Mouse (Mus musculus): ENCODE data around the gene Dupd1. TPM values are rescaled to one million over a fixed set of nuclear protein-coding genes. Genes with fewer than 3 reads are reported as not detected.

The Dupd1 gene
- polyA plus RNA-seq, 1 experiment from 2014 or later, result 0.16 TPM

DNA sequence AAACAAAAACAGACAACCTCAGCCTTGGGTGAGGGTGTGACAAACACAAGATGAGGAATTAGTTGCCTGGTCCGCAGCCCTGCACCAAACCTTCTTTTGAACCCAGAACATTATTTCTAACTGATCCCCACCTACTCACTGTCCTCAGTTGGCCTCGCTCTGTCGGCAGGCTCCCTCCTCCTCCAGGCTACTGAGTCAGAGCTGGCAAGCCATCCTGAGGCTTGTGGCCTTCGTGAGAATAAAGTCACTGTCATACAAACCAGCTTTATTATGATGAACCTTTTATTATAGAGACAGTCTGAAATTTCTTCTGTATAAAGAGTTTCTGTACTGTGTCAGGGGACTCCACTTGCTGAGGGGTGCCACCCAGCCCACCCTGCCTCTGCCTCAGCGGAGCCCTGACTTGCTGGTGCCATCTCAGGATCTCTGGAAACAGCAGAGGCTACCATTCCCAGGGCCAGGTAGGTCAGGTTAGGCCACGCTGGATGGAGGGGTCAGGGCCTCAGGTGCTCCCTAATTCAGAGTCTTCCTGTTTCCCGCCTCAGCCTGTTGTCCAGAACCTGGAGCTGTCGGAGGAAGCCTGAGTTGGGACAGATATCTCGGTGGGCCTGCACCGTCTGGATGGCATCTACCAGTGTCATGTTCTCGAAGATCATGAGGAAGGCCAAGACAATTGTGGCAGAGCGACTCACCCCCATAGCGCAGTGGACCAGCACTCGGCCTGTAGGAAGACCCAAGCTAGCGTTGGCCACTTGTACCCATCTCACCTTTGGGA, 18.9 kb upstream of the Dupd1 start:
- Histone ChIP-seq H3K27ac (ENCODE audit: low read length) (no peak overlapping the region), H3K4me1 (ENCODE audit: insufficient read depth, low read depth, low read length) (no peaks in the 10 kb centered on the region), H3K9me3 (ENCODE audit: low read length) (no peaks in the 10 kb centered on the region), H3K4me2 (replicated peaks; ENCODE audit: low read depth, low read length) (no peak overlapping the region), H3K27me3 (replicated peaks; ENCODE audit: insufficient read depth, low read length) (no peaks in the 10 kb centered on the region), H3K9ac (replicated peaks; ENCODE audit: low read depth) (no peak overlapping the region), H3K36me3 (ENCODE audit: insufficient read depth, low read length) (no peaks in the 10 kb centered on the region), H3K4me3 (ENCODE audit: low read depth, low read length) (no peak overlapping the region)
- no peak for TF ChIP-seq CTCF (IDR thresholded peaks at IDR 0.05)
- TF ChIP-seq EP300 (IDR thresholded peaks at IDR 0.05), result no peak
- ATAC-seq (no peak), DNase-seq (ENCODE audit: low spot score) (no peak)
- 87% methylated on average over 15 of the region's 15 CpGs for WGBS

DNA sequence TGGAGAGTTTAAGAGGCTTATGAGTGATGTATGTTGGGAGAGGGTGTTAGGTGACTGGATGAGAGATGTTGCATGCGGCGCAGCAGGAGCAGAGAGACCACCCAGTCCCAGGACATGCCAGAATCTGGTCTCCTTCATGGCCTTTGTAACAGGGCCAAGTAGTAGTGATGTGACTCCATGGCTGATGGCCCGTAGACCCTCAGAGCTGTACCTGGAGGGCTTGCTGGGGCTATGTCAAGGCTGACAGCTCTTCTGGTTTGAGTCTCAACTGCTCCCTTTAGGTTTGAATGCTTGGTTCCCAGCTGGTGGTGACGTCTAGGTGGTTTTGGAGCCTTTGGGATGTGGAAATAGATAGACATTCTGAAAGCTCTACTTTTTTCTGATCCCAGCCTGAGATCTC, 15.6 kb upstream of the Dupd1 start:
- 84% methylated on average over 4 of the region's 4 CpGs for WGBS

DNA sequence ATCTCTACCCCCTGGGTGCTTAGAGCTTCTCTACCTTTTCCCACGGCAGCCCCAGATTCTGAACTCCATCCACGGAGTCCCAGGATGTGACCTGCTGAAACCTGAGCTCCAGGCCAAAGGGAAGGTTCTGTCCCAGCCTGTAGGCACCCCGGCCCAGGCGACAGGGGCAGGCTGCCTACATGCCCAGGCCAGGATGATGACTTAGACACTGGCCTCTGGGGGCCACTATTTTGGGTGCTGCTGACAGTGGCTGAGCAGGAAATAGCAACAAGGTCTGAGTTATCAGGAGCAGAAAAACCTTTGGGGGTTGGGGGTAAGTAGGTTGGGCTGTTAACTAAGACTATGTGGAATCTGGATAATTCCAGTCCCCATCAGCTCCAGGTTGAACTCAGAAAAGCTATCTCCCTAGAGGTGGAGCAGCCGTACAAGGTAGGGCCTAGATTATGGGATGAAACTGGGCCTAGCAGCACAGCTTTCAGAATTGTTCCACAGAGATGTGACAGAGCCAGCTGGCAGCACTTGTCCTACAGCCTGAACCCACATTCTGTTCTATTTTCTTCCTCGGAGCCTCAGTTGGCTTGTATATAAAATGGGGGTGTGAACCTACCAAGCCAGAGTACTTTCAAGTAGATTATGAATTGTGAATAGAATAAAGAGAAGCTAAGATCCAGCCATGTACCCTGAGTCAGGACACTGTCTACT, 14.8 kb upstream of the Dupd1 start:
- Histone ChIP-seq H3K36me3 (ENCODE audit: insufficient read depth, low read length) (no peaks in the 10 kb centered on the region), H3K27ac (ENCODE audit: low read length) (no peak overlapping the region), H3K9me3 (ENCODE audit: low read length) (no peaks in the 10 kb centered on the region), H3K4me2 (replicated peaks; ENCODE audit: low read depth, low read length) (no peak overlapping the region), H3K9ac (replicated peaks; ENCODE audit: low read depth) (no peak overlapping the region), H3K4me1 (ENCODE audit: insufficient read depth, low read depth, low read length) (no peaks in the 10 kb centered on the region), H3K27me3 (replicated peaks; ENCODE audit: insufficient read depth, low read length) (no peaks in the 10 kb centered on the region), H3K4me3 (ENCODE audit: low read depth, low read length) (no peak overlapping the region)
- no peak for ATAC-seq
- 78% methylated on average over 6 of the region's 6 CpGs for WGBS
- TF ChIP-seq CTCF (IDR thresholded peaks at IDR 0.05) (no peak), EP300 (IDR thresholded peaks at IDR 0.05) (no peak)
- DNase-seq (ENCODE audit: low spot score), result no peak

More for the DNA sequence above, 15.6 kb upstream of the Dupd1 start:
- no peak for ATAC-seq
- DNase-seq (ENCODE audit: low spot score), result no peak
- H3K4me1 ChIP-seq (ENCODE audit: insufficient read depth, low read depth, low read length), result no peaks in the 10 kb centered on the region
- H3K4me3 ChIP-seq (ENCODE audit: low read depth, low read length), result no peak overlapping the region
- H3K27me3 ChIP-seq (replicated peaks; ENCODE audit: insufficient read depth, low read length), result no peaks in the 10 kb centered on the region
- TF ChIP-seq EP300 (IDR thresholded peaks at IDR 0.05) (no peak), CTCF (IDR thresholded peaks at IDR 0.05) (no peak)
- H3K36me3 ChIP-seq (ENCODE audit: insufficient read depth, low read length), result no peaks in the 10 kb centered on the region
- no peak overlapping the region for H3K4me2 ChIP-seq (replicated peaks; ENCODE audit: low read depth, low read length)
- H3K9me3 ChIP-seq (ENCODE audit: low read length), result no peaks in the 10 kb centered on the region
- H3K27ac ChIP-seq (ENCODE audit: low read length), result no peak overlapping the region
- no peak overlapping the region for H3K9ac ChIP-seq (replicated peaks; ENCODE audit: low read depth)

DNA sequence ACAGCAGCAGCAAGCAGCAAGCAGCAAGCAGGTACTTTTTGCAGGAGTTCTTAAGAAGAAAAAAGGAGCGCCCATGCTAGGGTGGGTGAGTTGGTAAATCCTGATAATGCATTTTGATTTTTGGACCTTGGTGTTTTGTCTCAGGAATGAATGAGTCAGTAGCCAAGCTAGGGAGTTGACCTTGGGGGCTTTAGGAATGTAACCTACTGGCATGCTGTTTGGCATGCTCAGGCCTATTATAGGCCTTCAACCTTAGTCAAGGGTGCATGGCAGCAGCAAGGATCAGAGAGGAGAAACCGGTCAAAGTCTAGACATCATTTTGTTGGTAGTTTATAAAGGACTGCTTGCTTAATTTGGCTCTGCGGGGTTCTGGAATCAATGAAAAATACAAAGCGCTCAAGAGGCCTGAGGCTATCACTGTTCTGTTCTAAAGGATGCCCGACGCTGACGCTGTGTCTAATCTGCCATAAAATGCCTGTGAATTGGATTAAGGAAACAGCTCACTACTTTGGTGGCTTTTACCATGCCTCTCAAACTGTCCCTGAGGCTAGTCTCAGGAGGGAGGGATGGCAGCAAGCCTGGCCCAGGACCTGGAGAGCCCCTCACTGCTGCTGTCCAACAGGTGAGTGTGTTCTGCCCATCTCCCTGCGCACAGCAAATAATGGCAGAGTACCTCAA, 7.8 kb upstream of the Dupd1 start:
- no peaks in the 10 kb centered on the region for H3K27me3 ChIP-seq (replicated peaks; ENCODE audit: insufficient read depth, low read length)
- no peak overlapping the region for H3K4me3 ChIP-seq (ENCODE audit: low read depth, low read length)
- no peak for DNase-seq (ENCODE audit: low spot score)
- TF ChIP-seq CTCF (IDR thresholded peaks at IDR 0.05) (no peak), EP300 (IDR thresholded peaks at IDR 0.05) (no peak)
- H3K36me3 ChIP-seq (ENCODE audit: insufficient read depth, low read length), result no peaks in the 10 kb centered on the region
- no peak overlapping the region for H3K27ac ChIP-seq (ENCODE audit: low read length)
- no peaks in the 10 kb centered on the region for H3K4me1 ChIP-seq (ENCODE audit: insufficient read depth, low read depth, low read length)
- 93% methylated on average over 8 of the region's 8 CpGs for WGBS
- ATAC-seq, result no peak
- H3K4me2 ChIP-seq (replicated peaks; ENCODE audit: low read depth, low read length), result no peak overlapping the region
- H3K9me3 ChIP-seq (ENCODE audit: low read length), result no peaks in the 10 kb centered on the region
- no peak overlapping the region for H3K9ac ChIP-seq (replicated peaks; ENCODE audit: low read depth)

DNA sequence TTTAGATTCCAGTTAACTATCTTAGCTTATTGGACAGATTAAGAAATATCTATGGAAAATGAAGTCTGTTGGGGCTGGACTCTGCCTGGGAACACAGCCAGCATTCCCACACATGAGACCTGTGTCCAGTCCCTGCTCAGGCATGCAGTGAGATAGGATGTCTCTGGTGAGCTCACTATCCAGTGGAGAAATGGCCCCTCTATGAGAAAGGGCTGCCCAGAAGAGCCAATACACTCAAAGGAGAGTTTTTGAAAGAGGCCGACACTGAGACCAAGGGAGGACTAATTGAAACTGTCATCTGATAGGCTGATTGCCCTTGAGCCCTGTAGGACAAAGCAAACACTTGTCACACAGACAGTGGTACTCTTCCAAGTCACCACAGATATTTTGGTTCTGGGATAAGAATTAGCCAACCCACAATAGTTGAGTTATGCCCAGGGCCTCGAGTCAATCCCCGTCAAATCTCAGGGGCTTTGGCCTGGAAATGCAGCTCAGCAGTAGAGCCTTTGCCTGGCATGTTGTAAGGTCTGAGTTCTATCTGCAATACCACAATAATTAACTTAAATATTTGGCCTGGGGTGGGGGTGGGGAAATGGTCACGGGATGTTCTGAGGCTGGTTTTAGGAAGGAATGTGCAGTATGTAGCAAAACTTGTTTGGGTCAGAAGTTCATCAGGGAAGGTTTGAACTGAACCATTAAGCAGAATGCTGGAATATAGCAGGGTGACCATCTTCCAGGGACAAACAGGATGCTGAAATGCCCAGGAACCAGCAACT, 6.2 kb upstream of the Dupd1 start:
- DNase-seq (ENCODE audit: low spot score) (no peak), ATAC-seq (no peak)
- Histone ChIP-seq H3K4me2 (replicated peaks; ENCODE audit: low read depth, low read length) (no peak overlapping the region), H3K36me3 (ENCODE audit: insufficient read depth, low read length) (no peaks in the 10 kb centered on the region), H3K4me3 (ENCODE audit: low read depth, low read length) (no peak overlapping the region), H3K27ac (ENCODE audit: low read length) (no peak overlapping the region), H3K27me3 (replicated peaks; ENCODE audit: insufficient read depth, low read length) (no peaks in the 10 kb centered on the region), H3K4me1 (ENCODE audit: insufficient read depth, low read depth, low read length) (no peaks in the 10 kb centered on the region), H3K9me3 (ENCODE audit: low read length) (no peaks in the 10 kb centered on the region), H3K9ac (replicated peaks; ENCODE audit: low read depth) (no peak overlapping the region)
- WGBS, result 69% methylated on average over 4 of the region's 4 CpGs
- TF ChIP-seq CTCF (IDR thresholded peaks at IDR 0.05), result no peak
- no peak for TF ChIP-seq EP300 (IDR thresholded peaks at IDR 0.05)

All from lung, postnatal 0 days (tissue).